Mouse (Mus musculus) kidney, adult 2 months (tissue): ENCODE measurements around the gene Zfp462. TPM values are rescaled to one million over a fixed set of nuclear protein-coding genes. Genes with fewer than 3 reads are reported as not detected.
A peak's percentile ranks its signal among the peaks of the same experiment; 100 is the strongest.

Experiments used
- DNase-seq: peaks from one replicate; pipeline ENCODE4 v3.0.0; 2021
- H3K27ac ChIP-seq: fragments of 200-500 bp; 2 replicates; pipeline ENCODE4 v1.5.1; 2012; ENCODE audit warnings: low read depth, low read length, control low read depth, inconsistent platforms; ENCODE audit not compliant: insufficient read depth
- H3K27me3 ChIP-seq: fragments of 200-500 bp; replicated peaks from 2 replicates; pipeline ENCODE4 v1.6.1; 2012; ENCODE audit warnings: mild to moderate bottlenecking, moderate library complexity, low read length, inconsistent platforms; ENCODE audit not compliant: control insufficient read depth, insufficient read depth
- H3K36me3 ChIP-seq: fragments of 200-500 bp; 2 replicates; pipeline ENCODE4 v1.6.1; 2012; ENCODE audit warnings: mild to moderate bottlenecking, moderate library complexity, low read length, inconsistent platforms; ENCODE audit not compliant: control insufficient read depth, insufficient read depth
- H3K4me1 ChIP-seq: fragments of 200-500 bp; 2 replicates; pipeline ENCODE4 v1.6.1; 2011; ENCODE audit warnings: low read length; ENCODE audit not compliant: control insufficient read depth, insufficient read depth
- H3K4me3 ChIP-seq: fragments of 200-500 bp; 2 replicates; pipeline ENCODE4 v1.5.1; 2011; ENCODE audit warnings: mild to moderate bottlenecking, low read depth, low read length, control low read depth; ENCODE audit not compliant: insufficient read depth
- CTCF ChIP-seq: fragments of 200-500 bp; conservative IDR thresholded peaks from 2 replicates; pipeline ENCODE4 v1.5.1; 2011; ENCODE audit warnings: low read depth, mild to moderate bottlenecking, control low read depth, low read length, moderate library complexity, mixed read lengths; ENCODE audit not compliant: insufficient read depth, insufficient read length
- POLR2A ChIP-seq: fragments of 200-500 bp; IDR thresholded peaks from one replicate; pipeline ENCODE4 v1.6.1; 2011; ENCODE audit warnings: low read depth, low read length, control low read depth
- WGBS: fragments of 180-500 bp; shearing (Covaris S2); methylation state at CpG from one replicate; pipeline ENCODE4 v1.1.7; 2018; 5-methylcytosine and 5-hydroxymethylcytosine counted together
- polyA plus RNA-seq: library from polyadenylated mRNA; depleted of rRNA; stranded (reverse); fragments of >200 nt; gene quantifications from 2 replicates; pipeline ENCODE4 v1.2.3, GENCODE M21; 2012

Zfp462 gene
- polyA plus RNA-seq, 1 experiment = 8.7 TPM

DNA sequence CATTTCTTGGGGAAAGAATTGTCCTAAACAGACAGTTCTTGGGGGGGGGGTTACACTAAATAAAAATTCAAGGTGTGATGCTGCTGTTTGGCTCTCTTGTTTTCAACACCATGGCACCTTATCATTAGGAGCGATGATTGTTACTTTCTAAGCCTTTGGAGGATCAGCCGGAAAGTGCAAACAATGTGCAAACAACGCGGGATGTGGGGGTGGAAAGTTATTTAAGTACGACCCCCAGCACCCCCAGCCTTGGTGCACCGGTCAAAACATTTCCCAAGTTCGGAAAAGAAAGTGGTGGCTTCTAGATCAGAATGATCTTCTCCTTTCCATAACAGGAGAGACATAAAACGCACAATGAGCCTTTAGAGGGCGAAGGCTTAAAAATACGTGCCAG, 1.8 kb downstream of the Zfp462 start:
- Histone ChIP-seq H3K27ac (0 out of 2 replicates have a peak overlapping the region, but pooled peaks have one; percentile 7), H3K36me3 (no peaks in the 10 kb centered on the region), H3K4me3 (peak overlapping the region; percentile 77), H3K27me3 (no peaks in the 10 kb centered on the region), H3K4me1 (peaks cover 5% of the 10 kb centered on the region; the same call in 1 of the 2 replicates)
- TF ChIP-seq POLR2A (no peak), CTCF (no peak)
- WGBS = 2% methylated on average over 10 of the region's 10 CpGs
- no peak for DNase-seq

DNA sequence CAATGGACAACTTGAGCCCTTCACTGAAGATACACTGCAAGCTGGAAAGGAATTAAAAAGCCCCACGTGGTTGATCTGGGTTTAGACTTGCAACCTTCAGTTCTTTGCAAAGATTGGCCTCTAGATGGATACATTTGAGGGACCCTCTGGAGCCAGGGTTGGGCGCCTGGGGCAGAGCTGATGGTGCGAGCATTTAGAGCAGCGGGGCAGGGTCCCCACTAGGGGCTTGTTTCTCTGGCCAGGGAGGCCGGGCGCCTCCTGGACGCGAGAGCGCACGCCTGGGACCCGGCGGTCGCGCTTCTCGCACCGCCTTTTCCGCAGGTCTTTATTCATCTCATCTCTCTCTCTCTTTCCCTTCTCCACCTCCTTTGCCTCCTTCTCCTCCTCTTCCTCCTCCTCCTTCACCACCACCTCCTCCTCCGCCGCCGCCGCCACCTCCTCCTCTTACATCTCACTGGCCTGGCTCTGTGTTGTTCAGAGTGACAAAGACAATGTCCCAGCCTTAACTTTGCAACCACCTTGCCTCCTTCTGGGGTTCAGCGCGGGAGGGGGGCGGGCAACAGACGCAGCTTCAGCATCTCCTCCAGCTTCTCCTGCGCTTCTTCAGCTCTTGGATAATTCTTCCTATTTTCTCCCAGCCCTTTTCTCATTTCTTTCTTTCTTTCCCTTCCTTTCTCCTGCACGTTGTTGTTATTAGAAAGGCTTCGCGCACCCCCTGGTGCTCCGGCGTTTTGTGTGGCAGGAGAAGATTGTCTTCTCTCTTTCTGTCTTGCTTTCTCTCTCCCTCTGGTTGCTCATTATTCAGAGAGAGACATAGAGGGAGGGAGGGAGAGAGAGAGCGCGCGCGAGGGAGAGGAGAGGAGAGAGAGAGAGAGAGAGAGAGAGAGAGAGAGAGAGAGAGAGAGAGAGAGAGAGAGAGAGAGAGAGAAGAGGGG, 2.5 kb downstream of the Zfp462 start:
- TF ChIP-seq CTCF = 0 out of 2 replicates have a peak, but pooled peaks have one; percentile 28
- TF ChIP-seq POLR2A = no peak
- 2% methylated on average over 35 of the region's 35 CpGs for WGBS
- peak overlapping the region; percentile 77 for H3K4me3 ChIP-seq
- DNase-seq = peak; percentile 53
- H3K4me1 ChIP-seq = peaks cover 5% of the 10 kb centered on the region; the same call in 1 of the 2 replicates
- H3K27ac ChIP-seq = peak overlapping the region; percentile 68
- no peaks in the 10 kb centered on the region for H3K27me3 ChIP-seq
- H3K36me3 ChIP-seq = no peaks in the 10 kb centered on the region

DNA sequence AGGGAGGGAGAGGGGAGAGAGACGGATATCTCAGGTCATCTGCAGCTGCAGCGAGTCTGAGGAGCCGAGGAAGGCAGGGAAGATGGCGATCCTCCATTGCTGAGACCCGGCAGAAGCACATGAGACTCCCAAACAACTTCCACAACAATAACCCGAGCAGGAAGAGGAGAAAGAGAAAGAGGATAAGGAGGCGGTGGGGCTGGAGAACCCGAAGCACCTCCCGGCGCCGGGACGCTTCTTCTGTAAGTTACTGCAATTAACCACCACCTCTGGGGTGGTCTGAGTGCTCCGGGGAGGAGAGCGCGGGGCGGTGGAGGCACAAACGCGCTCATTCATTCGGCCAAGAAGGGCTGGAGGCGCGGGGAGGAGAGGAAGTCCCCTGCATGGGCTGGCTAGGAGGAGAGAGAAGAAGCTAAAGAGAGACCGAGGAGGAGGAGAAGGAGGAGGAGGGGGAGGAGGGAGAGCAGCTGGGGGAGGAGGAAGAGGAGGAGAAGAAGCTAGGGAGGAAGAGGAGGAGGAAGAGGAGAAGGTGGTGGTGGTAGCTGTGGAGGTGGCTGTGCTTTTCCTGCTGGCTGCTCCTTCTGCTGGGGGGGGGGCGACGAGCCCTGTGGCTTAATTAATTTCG, 3.3 kb downstream of the Zfp462 start:
- Histone ChIP-seq H3K4me3 (peak overlapping the region; percentile 77), H3K4me1 (peaks cover 5% of the 10 kb centered on the region; the same call in 1 of the 2 replicates), H3K27me3 (no peaks in the 10 kb centered on the region), H3K36me3 (no peaks in the 10 kb centered on the region), H3K27ac (peak overlapping the region; percentile 68)
- TF ChIP-seq CTCF = no peak
- TF ChIP-seq POLR2A = no peak
- DNase-seq = peak; percentile 64
- WGBS = 2% methylated on average over 24 of the region's 25 CpGs

DNA sequence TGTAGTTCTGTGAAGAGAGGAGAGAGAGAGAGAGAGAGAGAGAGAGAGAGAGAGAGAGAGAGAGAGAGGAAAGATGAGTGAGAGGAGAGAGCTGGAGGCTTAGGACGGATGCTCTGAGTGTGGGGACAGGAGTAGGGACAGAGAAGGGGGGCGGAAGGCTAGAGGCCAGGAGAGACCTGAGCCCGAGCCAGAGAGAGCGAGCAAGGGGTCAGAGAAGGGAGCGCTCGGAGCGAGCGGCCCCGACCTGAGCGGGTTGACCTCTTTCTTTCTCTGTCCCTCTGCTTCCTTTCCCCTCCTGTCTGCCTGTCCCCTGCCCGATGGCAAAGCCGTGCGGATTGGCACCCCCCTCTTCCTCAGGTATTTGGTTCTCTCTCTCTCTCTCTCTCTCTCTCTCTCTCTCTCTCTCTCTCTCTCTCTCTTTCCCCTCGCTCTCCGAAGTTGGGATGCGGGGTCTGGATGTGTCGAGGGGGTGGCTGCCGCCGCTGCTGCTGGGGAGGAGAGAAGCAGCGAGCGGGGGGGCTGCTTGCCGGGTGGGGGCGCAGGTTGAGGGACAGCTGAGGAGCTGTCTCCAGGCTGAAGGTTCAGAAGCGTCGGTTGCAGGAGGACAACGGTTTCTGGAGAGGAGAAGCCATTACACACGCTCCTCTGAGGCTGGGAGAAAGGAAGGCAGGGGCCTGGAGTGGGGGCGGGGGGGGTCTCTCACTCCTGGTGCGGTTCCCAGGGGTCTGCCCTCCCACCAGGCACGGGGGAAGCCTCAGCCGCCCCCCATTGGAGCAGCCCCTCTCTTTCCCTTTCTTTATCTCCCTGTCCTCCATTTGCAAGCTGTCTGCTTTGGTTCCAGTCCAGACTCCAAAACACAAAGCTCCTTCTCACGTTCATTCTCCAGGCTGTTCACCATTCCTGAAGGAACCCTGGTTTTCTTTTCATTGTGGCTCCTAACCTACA, 4.0 kb downstream of the Zfp462 start:
- H3K36me3 ChIP-seq = no peaks in the 10 kb centered on the region
- H3K27me3 ChIP-seq = no peaks in the 10 kb centered on the region
- H3K4me1 ChIP-seq = peaks cover 5% of the 10 kb centered on the region; the same call in 1 of the 2 replicates
- TF ChIP-seq CTCF = no peak
- no peak for TF ChIP-seq POLR2A
- 2% methylated on average over 32 of the region's 32 CpGs for whole genome bisulfite sequencing
- H3K4me3 ChIP-seq = peak overlapping the region; percentile 77
- peak; percentile 49 for DNase-seq
- peak overlapping the region; percentile 50 for H3K27ac ChIP-seq

DNA sequence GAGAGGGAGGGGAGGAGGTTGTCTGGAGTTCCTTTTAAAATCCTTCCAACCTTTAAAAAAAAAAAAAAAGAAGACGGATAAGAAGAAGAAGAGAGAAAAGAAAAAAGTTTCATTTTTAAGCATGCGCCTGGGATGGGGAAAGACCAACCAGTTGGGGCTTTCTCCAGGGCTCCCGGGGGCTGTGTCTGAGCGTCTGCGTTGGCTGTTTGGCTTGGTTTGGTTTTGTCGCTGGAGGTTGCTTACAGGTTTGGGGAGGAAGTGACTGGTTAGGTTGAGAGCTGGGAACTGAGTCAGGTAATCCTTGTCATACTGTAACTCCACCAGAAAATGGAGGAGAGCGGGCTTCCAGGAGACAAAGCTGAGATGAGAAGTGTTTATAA, 4.7 kb downstream of the Zfp462 start:
- no peak for DNase-seq
- WGBS = 18% methylated on average over 7 of the region's 7 CpGs
- H3K4me1 ChIP-seq = peaks cover 8% of the 10 kb centered on the region; the same call in 1 of the 2 replicates
- peak overlapping the region; percentile 19 for H3K27ac ChIP-seq
- H3K36me3 ChIP-seq = no peaks in the 10 kb centered on the region
- peak overlapping the region; percentile 77 for H3K4me3 ChIP-seq
- TF ChIP-seq POLR2A (no peak), CTCF (no peak)
- no peaks in the 10 kb centered on the region for H3K27me3 ChIP-seq

DNA sequence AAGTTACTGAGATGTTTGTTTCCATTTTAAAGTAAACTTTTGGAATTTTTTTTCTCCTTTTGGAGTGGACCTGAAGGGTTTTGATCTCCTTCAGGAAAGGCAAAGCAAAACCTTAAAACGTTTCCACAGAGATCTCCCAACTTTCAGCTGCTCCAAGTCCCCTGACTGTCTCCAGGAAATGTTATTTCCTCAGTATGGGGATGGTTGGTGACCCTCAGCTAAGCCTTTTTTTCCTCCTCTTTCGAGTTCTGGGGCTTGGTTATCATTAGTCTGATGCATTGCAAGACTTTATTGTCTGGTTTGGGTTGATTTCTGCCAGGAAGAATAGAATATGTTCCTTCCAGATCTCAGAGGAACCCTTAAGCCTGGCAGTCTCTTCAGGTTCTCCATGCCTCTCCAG, 5.3 kb downstream of the Zfp462 start:
- peak overlapping the region; percentile 19; the same call in 1 of the 2 replicates for H3K27ac ChIP-seq
- no peak overlapping the region for H3K4me3 ChIP-seq
- H3K36me3 ChIP-seq = no peaks in the 10 kb centered on the region
- TF ChIP-seq CTCF (no peak), POLR2A (no peak)
- no peaks in the 10 kb centered on the region for H3K27me3 ChIP-seq
- 45% methylated on average over 2 of the region's 2 CpGs for WGBS
- DNase-seq = no peak
- peaks cover 11% of the 10 kb centered on the region; the same call in 1 of the 2 replicates for H3K4me1 ChIP-seq
